Mouse (Mus musculus) layer of hippocampus, adult 8-10 months (tissue): Measurements from ENCODE around the gene Tmem163. TPM values are rescaled to one million over a fixed set of nuclear protein-coding genes. Genes with fewer than 3 reads are reported as not detected.

Source experiments
- DNase-seq, 2 experiments: peaks; one replicate each; pipeline ENCODE4 v3.0.0; 2022; ENCODE audit warnings: low spot score in 2 of 2
- total RNA-seq, 4 experiments: library from RNA; stranded (reverse); gene quantifications; 2 replicates each; pipeline ENCODE4 v1.2.4; 2022

Tmem163 gene
- total RNA-seq, 4 experiments from 2014 or later, result 7.5 to 10.8 (median 9.0) TPM

- no peak for DNase-seq
Measured at GRCm38 (mm10) chr1:127500701-127501100, 178.6 kb downstream of the Tmem163 start.

GRCm38 (mm10) chr1:127500219-127500618, 179.1 kb downstream of the Tmem163 start:
- DNase-seq, result peak; percentile 63 to 85

GRCm38 (mm10) chr1:127498746-127499145, 180.6 kb downstream of the Tmem163 start:
- DNase-seq, result no peak

- DNase-seq, result peak in 1 of 2 experiments; percentile 43
Measured at GRCm38 (mm10) chr1:127496737-127497543, 182.4 kb downstream of the Tmem163 start.

- DNase-seq, result no peak
Measured at GRCm38 (mm10) chr1:127487161-127487560, 192.2 kb downstream of the Tmem163 start.

- peak in 1 of 2 experiments; percentile 47 for DNase-seq
Measured at GRCm38 (mm10) chr1:127484826-127485225, 194.5 kb downstream of the Tmem163 start.

GRCm38 (mm10) chr1:127484188-127484587, 195.2 kb downstream of the Tmem163 start:
- DNase-seq, result no peak

GRCm38 (mm10) chr1:127482911-127483310, 196.4 kb downstream of the Tmem163 start:
- DNase-seq, result no peak

GRCm38 (mm10) chr1:127475756-127476155, 203.6 kb downstream of the Tmem163 start:
- peak in 1 of 2 experiments; percentile 29 for DNase-seq

GRCm38 (mm10) chr1:127470175-127470574, 209.2 kb downstream of the Tmem163 start:
- no peak for DNase-seq

GRCm38 (mm10) chr1:127467238-127467637, 212.1 kb downstream of the Tmem163 start:
- DNase-seq, result no peak

GRCm38 (mm10) chr1:127465292-127465691, 214.1 kb downstream of the Tmem163 start:
- DNase-seq, result no peak

GRCm38 (mm10) chr1:127464041-127464440, 215.3 kb downstream of the Tmem163 start:
- DNase-seq, result no peak

- DNase-seq, result no peak
Measured at GRCm38 (mm10) chr1:127461017-127461416, 218.3 kb downstream of the Tmem163 start.

- no peak for DNase-seq
Measured at GRCm38 (mm10) chr1:127459576-127459975, 219.8 kb downstream of the Tmem163 start.

- peak; percentile 54 to 64 for DNase-seq
Measured at GRCm38 (mm10) chr1:127459015-127459451, 220.3 kb downstream of the Tmem163 start.

GRCm38 (mm10) chr1:127453397-127453796, 226.0 kb downstream of the Tmem163 start:
- no peak for DNase-seq

- no peak for DNase-seq
Measured at GRCm38 (mm10) chr1:127444836-127445485, 234.4 kb downstream of the Tmem163 start.

- DNase-seq, result no peak
Measured at GRCm38 (mm10) chr1:127442880-127443877, 236.2 kb downstream of the Tmem163 start.

GRCm38 (mm10) chr1:127441736-127442135, 237.6 kb downstream of the Tmem163 start:
- no peak for DNase-seq

GRCm38 (mm10) chr1:127441007-127441406, 238.3 kb downstream of the Tmem163 start:
- no peak for DNase-seq
